Mouse (Mus musculus) CD4-positive naive resting alpha-beta T cell, adult 76 days (primary cell): Measurements from ENCODE around the gene Klf11. TPM values are rescaled to one million over a fixed set of nuclear protein-coding genes. Genes with fewer than 3 reads are reported as not detected.

Experiments
- total RNA-seq: library from RNA; stranded (reverse); gene quantifications from one replicate; pipeline ENCODE4 v1.2.4, GENCODE M21; 2023

The Klf11 gene
- 47.5 TPM for total RNA-seq

DNA sequence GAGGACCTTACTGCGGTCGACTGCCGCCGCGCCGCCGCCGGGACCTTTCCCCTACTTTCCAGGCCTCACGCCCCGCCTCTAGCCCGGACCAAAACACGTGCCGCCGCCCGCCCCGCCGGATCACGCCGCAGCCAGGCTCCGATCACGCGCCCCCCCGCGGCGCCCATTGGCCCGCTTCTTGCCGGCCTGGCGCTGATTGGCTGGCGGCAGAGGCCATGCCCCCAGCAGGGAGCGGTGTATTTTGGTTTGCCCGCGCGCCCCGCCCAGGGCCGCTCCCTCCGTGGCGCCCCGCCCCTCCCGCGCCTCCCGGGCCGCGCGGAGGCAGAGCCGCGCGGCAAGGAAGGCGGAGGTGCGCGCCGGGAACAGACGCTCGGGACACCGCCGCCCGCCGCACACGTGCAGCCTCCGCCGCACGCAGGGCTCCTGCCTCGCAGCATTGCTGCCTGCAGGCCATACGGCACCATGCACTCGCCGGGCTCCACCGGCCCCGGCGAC lies at the start of gene Klf11:
Klf11 (plus strand) TSS at position 212 of the 495 bp plus-strand sequence.

DNA sequence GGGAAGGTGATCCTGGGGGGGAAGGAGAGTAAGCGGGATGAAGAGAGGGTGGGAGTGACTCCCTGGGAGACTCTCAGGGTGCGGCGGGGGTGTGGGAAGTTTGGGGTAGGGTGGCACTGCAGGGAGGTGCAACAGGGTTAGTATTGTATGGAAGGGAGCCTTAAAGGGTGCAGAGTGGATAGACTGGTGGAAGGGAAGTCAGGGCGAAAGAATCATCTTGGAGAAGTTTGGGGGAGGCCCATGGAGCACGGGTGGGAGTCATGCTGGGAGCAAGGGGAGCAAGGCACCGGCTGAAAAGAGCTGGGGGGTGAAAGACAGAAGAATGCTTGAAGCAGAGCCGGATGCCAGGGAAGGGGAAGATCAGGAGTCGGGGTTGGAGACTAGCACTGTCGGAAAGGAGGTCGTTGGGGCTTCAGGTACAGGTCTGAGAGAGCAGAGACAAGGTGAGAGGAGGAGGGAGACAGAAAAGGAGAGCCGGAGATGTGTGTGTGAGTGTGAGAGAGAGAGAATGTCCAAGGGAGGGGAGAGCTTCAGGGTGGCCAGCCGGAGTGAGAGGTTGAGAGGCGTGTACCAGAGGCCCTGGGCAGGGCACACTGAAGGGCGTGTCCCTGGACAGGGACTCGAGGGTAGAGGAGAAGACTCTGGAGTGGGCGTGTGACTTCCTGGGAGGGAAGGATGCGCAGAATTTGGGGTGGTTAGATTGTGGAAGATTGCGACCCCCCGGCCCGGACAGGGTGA lies 30.4 kb downstream of the Klf11 start, which contains the start of gene Cys1:
Cys1 (minus strand) TSS at position 528 of the 738 bp plus-strand sequence.

DNA sequence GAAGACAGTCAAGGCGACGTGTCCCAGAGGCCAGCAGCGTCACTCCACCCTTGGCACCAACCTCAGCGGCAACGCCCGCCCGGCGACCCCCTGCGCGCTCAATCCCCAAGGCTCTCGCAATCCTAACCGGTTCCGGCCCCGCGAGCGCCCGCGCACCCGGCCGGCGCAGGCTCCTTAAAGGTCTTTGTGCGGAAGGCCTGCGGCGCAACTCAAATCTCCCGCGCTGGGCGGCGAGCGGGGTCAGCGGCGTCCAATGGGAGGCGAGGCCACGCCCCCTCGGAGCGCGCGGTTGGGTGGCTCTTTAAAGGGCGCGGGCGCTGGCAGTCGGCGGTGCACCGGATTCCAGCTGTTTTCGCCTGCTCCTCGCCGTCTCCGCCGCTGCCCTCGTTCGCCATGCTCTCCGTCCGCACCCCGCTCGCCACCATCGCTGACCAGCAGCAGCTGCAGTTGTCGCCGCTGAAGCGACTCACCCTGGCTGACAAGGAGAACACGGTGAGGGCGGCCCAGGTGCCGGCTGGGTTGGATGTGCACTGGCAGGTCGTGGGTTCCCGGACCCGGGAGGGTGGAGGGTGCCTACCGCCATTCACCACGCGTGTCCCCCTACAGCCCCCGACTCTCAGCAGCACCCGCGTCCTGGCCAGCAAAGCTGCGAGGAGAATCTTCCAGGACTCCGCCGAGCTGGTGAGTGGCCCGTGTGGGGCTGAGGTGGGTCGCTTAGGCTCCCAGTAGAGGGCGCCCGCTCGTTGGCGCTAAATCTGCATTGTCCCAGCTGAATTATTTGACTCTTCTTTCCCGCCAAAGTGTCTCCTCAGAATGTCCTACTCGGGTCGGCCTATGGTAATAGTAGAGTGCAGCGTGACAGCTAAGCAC lies 57.1 kb downstream of the Klf11 start, which contains the start of gene Rrm2:
Rrm2 (plus strand) TSS at position 288 of the 870 bp plus-strand sequence.

Other genes with a start within 250 kb of the Klf11 start
- gene Taf1b, start 152.9 kb upstream of the Klf11 start, total RNA-seq = 42.3 TPM
- gene Grhl1, start 79.0 kb upstream of the Klf11 start, total RNA-seq = 2.4 TPM
- gene Cys1, start 30.5 kb downstream of the Klf11 start, total RNA-seq = not detected
- 3.5 TPM for gene Rrm2, start 57.0 kb downstream of the Klf11 start, total RNA-seq
- gene Mboat2, start 179.6 kb downstream of the Klf11 start, total RNA-seq = not detected